Mouse (Mus musculus): Measurements from ENCODE around the gene Otud7a. TPM values are rescaled to one million over a fixed set of nuclear protein-coding genes. Genes with fewer than 3 reads are reported as not detected.

Gene Otud7a
- polyA plus RNA-seq, 1 experiment from 2014 or later, result 1.3 TPM

DNA sequence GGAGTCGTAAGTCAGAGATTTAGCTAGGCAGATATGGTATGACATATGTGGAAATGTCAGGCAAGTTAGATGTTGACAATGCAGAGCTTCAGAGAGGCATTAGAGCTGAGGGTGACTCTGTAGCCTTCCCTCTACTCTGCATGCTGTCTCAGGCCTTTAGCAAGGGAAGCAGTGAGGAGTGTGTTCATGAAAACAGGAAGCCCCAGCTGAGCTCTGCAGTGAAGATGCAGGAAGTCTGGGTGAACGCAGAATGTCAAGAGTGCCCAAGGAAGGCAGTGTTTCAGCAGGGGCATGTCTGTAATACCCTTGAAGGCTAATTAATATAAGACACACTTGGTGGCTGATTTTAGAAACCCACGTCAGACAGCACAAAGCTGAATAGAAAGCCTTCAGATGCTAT is 77.9 kb downstream of the Otud7a start:
- Histone ChIP-seq H3K27ac (ENCODE audit: low read depth, low read length) (no peak overlapping the region), H3K4me2 (replicated peaks; ENCODE audit: low read depth, low read length) (no peak overlapping the region), H3K36me3 (ENCODE audit: control insufficient read depth, insufficient read depth, low read length) (no peaks in the 10 kb centered on the region), H3K4me3 (ENCODE audit: low read depth, low read length) (no peak overlapping the region), H3K4me1 (replicated peaks; ENCODE audit: control insufficient read depth, insufficient read depth, low read length) (no peaks in the 10 kb centered on the region), H3K9me3 (ENCODE audit: control insufficient read depth, low read length) (no peaks in the 10 kb centered on the region), H3K9ac (ENCODE audit: low read depth, low read length) (no peak overlapping the region), H3K27me3 (ENCODE audit: control insufficient read depth, insufficient read depth, low read length) (no peaks in the 10 kb centered on the region)
- ATAC-seq (ENCODE audit: low FRiP score) (no peak), DNase-seq (ENCODE audit: low spot score) (no peak)
- WGBS, result 75% methylated on average over 3 of the region's 3 CpGs

DNA sequence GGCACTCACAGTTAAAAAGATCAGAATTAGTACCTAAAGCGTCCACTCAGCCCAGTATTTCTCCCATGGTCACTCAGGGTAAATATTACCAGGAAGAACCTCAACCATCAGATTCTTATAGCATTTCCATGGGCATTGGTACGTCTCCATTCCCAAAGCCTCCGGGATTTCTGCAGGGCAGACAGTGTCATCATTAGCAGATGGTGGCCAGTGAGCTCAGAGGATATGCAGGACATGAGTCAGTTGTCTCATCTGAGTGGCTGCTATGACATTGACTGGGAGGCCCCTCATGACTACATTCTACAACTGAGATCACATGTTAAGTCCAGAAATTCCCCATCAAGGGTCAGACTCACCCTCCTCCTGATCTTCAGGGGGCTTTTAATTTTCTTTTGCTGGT is 78.5 kb downstream of the Otud7a start:
- Histone ChIP-seq H3K27me3 (ENCODE audit: control insufficient read depth, insufficient read depth, low read length) (no peaks in the 10 kb centered on the region), H3K4me1 (replicated peaks; ENCODE audit: control insufficient read depth, insufficient read depth, low read length) (no peaks in the 10 kb centered on the region), H3K4me3 (ENCODE audit: low read depth, low read length) (no peak overlapping the region), H3K36me3 (ENCODE audit: control insufficient read depth, insufficient read depth, low read length) (no peaks in the 10 kb centered on the region), H3K9me3 (ENCODE audit: control insufficient read depth, low read length) (no peaks in the 10 kb centered on the region), H3K4me2 (replicated peaks; ENCODE audit: low read depth, low read length) (no peak overlapping the region), H3K9ac (ENCODE audit: low read depth, low read length) (no peak overlapping the region), H3K27ac (ENCODE audit: low read depth, low read length) (no peak overlapping the region)
- WGBS, result 84% methylated on average over 3 of the region's 3 CpGs
- DNase-seq (ENCODE audit: low spot score) (no peak), ATAC-seq (ENCODE audit: low FRiP score) (no peak)

DNA sequence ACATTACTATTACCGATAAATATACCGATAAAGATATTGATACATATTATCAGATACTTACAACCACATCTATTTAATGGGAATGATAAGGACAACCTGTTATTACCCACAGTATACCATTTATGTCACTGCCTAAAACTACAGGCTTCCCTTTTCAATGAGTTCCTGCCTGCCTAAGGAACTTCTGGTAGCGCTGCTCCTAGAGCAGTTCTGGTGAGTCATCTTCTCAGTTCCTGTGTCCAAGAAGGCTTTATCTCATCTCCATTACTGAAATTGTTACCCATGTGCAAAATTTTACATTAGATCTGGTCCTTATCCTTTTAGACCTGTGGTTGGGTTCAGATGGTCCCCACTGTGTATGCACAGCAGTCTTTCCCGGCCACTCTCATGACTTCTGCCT is 95.7 kb downstream of the Otud7a start:
- H3K4me1 ChIP-seq (replicated peaks; ENCODE audit: control insufficient read depth, insufficient read depth, low read length), result no peaks in the 10 kb centered on the region
- no peak for ATAC-seq (ENCODE audit: low FRiP score)
- no peak overlapping the region for H3K4me2 ChIP-seq (replicated peaks; ENCODE audit: low read depth, low read length)
- DNase-seq (ENCODE audit: low spot score), result no peak
- no peaks in the 10 kb centered on the region for H3K36me3 ChIP-seq (ENCODE audit: control insufficient read depth, insufficient read depth, low read length)
- no peaks in the 10 kb centered on the region for H3K27me3 ChIP-seq (ENCODE audit: control insufficient read depth, insufficient read depth, low read length)
- H3K9ac ChIP-seq (ENCODE audit: low read depth, low read length), result no peak overlapping the region
- H3K27ac ChIP-seq (ENCODE audit: low read depth, low read length), result no peak overlapping the region
- no peak overlapping the region for H3K4me3 ChIP-seq (ENCODE audit: low read depth, low read length)
- H3K9me3 ChIP-seq (ENCODE audit: control insufficient read depth, low read length), result no peaks in the 10 kb centered on the region
- WGBS, result 92% methylated on average over 4 of the region's 4 CpGs

DNA sequence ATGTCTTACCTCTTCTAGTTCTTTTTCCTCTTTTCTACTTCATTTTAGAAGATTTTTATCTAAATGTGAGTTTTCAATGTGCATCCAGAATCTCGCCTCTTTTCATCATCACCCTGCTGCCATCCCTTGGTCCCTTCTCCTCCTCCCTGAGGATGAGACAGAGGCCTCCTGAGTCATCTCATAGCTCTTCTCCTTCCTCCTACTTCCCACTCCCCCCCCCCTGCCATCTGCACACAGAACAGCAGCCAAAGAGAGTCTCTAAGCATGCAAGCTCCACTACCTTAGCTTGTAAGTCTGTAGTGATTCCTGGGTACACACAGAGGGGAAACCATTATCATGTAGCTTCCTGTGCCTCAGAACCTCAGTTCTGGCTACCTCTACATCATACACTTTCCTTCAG is 109.9 kb downstream of the Otud7a start:
- Histone ChIP-seq H3K9ac (ENCODE audit: low read depth, low read length) (no peak overlapping the region), H3K36me3 (ENCODE audit: control insufficient read depth, insufficient read depth, low read length) (no peaks in the 10 kb centered on the region), H3K27me3 (ENCODE audit: control insufficient read depth, insufficient read depth, low read length) (no peaks in the 10 kb centered on the region), H3K4me1 (replicated peaks; ENCODE audit: control insufficient read depth, insufficient read depth, low read length) (no peaks in the 10 kb centered on the region), H3K9me3 (ENCODE audit: control insufficient read depth, low read length) (no peaks in the 10 kb centered on the region), H3K4me3 (ENCODE audit: low read depth, low read length) (no peak overlapping the region), H3K4me2 (replicated peaks; ENCODE audit: low read depth, low read length) (no peak overlapping the region), H3K27ac (ENCODE audit: low read depth, low read length) (no peak overlapping the region)
- DNase-seq (ENCODE audit: low spot score) (no peak), ATAC-seq (ENCODE audit: low FRiP score) (no peak)
- WGBS, result 92% methylated on average over 1 of the region's 1 CpGs

DNA sequence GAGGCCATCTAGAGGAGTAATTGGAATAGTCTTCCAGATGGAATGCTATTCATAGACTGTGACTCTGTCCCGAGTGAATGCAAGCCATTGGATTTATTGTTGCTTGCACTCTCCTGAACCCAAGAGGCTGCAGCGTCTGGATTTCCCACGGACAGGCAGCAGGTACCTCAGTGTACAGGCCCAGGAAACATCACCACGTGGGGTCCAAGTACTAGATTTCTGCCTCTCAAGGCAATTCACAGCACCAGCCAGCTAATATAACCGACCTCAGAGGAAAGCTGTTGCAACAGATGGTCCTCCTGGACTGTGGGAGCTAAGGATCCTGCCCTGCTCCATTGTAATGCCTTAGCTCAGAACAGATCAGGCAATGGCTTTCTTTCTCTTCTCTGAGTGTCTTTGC is 111.8 kb downstream of the Otud7a start:
- H3K4me1 ChIP-seq (replicated peaks; ENCODE audit: control insufficient read depth, insufficient read depth, low read length), result no peaks in the 10 kb centered on the region
- H3K9ac ChIP-seq (ENCODE audit: low read depth, low read length), result no peak overlapping the region
- H3K4me2 ChIP-seq (replicated peaks; ENCODE audit: low read depth, low read length), result no peak overlapping the region
- H3K9me3 ChIP-seq (ENCODE audit: control insufficient read depth, low read length), result no peaks in the 10 kb centered on the region
- ATAC-seq (ENCODE audit: low FRiP score), result no peak
- no peak overlapping the region for H3K27ac ChIP-seq (ENCODE audit: low read depth, low read length)
- no peaks in the 10 kb centered on the region for H3K36me3 ChIP-seq (ENCODE audit: control insufficient read depth, insufficient read depth, low read length)
- H3K27me3 ChIP-seq (ENCODE audit: control insufficient read depth, insufficient read depth, low read length), result no peaks in the 10 kb centered on the region
- H3K4me3 ChIP-seq (ENCODE audit: low read depth, low read length), result no peak overlapping the region
- DNase-seq (ENCODE audit: low spot score), result no peak
- WGBS, result 71% methylated on average over 5 of the region's 5 CpGs

DNA sequence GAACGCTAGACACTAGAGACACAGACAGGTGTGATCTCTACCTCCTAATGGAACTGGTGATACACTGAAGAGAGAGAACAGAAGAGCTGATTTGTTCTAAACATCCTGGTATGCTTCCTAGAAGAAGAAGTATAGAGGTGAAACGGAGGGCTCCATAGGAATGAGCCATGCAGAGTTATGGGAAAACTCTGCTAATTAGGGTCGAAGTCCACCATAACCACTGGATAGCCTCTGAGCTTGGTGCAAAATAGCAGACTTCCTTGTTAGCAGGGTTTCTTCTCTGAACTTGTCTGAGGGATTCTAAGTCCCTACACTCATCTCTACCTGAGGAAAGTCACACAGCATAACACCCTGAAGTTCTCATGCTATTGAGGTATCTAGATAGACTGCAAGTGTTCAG is 114.4 kb downstream of the Otud7a start:
- Histone ChIP-seq H3K27me3 (ENCODE audit: control insufficient read depth, insufficient read depth, low read length) (no peaks in the 10 kb centered on the region), H3K4me2 (replicated peaks; ENCODE audit: low read depth, low read length) (no peak overlapping the region), H3K4me1 (replicated peaks; ENCODE audit: control insufficient read depth, insufficient read depth, low read length) (no peaks in the 10 kb centered on the region), H3K4me3 (ENCODE audit: low read depth, low read length) (no peak overlapping the region), H3K36me3 (ENCODE audit: control insufficient read depth, insufficient read depth, low read length) (no peaks in the 10 kb centered on the region), H3K9ac (ENCODE audit: low read depth, low read length) (no peak overlapping the region), H3K27ac (ENCODE audit: low read depth, low read length) (no peak overlapping the region), H3K9me3 (ENCODE audit: control insufficient read depth, low read length) (no peaks in the 10 kb centered on the region)
- WGBS, result 94% methylated on average over 3 of the region's 3 CpGs
- no peak for ATAC-seq (ENCODE audit: low FRiP score)
- DNase-seq (ENCODE audit: low spot score), result no peak

DNA sequence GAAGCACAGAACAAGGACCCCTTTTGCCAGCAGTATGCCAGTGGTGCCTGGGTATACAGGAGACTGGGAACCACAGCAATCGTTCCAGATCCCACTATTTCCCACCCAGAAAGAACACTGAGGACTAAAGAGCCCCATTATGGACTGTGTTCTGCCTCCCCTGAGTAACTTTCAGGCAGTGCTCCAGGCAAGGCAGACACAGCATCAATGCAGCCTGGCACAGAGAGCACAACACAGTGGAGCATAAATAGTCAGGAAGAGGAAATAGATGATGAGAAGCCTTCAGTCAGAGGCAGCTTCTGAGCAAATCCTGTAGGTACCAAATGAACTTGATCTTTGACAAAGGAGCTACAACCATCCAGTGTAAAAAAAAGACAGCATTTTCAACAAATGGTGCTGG is 115.1 kb downstream of the Otud7a start:
- Histone ChIP-seq H3K4me1 (replicated peaks; ENCODE audit: control insufficient read depth, insufficient read depth, low read length) (no peaks in the 10 kb centered on the region), H3K36me3 (ENCODE audit: control insufficient read depth, insufficient read depth, low read length) (no peaks in the 10 kb centered on the region), H3K9me3 (ENCODE audit: control insufficient read depth, low read length) (no peaks in the 10 kb centered on the region), H3K27ac (ENCODE audit: low read depth, low read length) (no peak overlapping the region), H3K9ac (ENCODE audit: low read depth, low read length) (no peak overlapping the region), H3K4me3 (ENCODE audit: low read depth, low read length) (no peak overlapping the region), H3K27me3 (ENCODE audit: control insufficient read depth, insufficient read depth, low read length) (no peaks in the 10 kb centered on the region), H3K4me2 (replicated peaks; ENCODE audit: low read depth, low read length) (no peak overlapping the region)
- ATAC-seq (ENCODE audit: low FRiP score), result no peak
- DNase-seq (ENCODE audit: low spot score), result no peak
- 87% methylated on average over 1 of the region's 1 CpGs for WGBS

DNA sequence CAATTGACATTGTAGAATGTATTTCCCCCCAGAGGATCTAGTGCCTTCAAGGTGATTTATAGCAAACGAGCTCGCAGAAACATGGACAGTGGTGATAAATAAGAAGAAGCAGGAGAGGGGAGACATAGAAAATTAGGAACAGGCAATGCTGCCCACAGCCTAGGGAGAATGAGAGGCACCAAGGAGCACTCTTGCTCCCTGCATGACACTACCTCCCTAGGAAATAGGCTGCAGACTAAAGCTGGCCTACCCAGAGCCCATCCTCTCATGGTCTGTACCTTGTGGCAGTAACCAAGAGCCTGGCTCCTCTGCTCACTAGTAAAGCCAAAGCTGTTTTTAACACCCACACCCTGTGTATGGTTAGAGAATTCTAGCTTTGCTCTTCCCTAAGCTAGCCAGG is 138.8 kb downstream of the Otud7a start:
- Histone ChIP-seq H3K4me3 (ENCODE audit: low read depth, low read length) (no peak overlapping the region), H3K4me2 (replicated peaks; ENCODE audit: low read depth, low read length) (no peak overlapping the region), H3K4me1 (replicated peaks; ENCODE audit: control insufficient read depth, insufficient read depth, low read length) (no peaks in the 10 kb centered on the region), H3K27me3 (ENCODE audit: control insufficient read depth, insufficient read depth, low read length) (no peaks in the 10 kb centered on the region), H3K36me3 (ENCODE audit: control insufficient read depth, insufficient read depth, low read length) (no peaks in the 10 kb centered on the region), H3K27ac (ENCODE audit: low read depth, low read length) (no peak overlapping the region), H3K9ac (ENCODE audit: low read depth, low read length) (no peak overlapping the region), H3K9me3 (ENCODE audit: control insufficient read depth, low read length) (no peaks in the 10 kb centered on the region)
- WGBS, result 94% methylated on average over 2 of the region's 2 CpGs
- ATAC-seq (ENCODE audit: low FRiP score) (no peak), DNase-seq (ENCODE audit: low spot score) (no peak)

DNA sequence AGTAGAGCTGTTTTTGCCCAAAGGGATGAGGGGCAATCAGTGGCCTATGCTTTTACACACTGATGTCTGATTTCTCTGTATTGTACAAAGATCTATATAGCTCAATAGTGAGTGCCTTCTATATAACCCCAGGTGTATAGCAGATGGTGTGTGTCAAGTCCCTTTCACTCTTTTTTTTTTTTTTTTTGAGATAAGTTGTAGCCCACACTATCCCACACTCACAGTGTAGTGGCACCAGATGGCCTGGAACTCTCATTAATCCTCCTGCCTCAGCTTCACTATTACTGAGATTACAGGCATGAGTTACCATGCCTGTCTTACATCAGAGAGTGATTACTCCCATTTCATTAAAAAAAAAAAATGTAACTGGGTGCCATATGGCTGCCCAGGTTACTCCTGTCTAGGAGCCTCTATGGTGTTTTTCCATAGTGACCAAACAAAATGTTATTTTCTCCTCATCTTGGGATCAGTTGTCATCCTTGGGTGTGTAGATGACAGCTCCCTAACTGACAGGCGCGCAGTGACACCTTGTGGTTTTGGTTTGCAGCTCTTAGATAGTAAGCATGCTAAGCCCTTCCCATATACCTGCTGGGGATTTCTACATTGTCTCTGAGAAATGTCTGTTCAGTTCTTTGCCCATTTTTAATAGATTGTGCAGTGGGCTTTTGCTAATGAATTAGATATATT is 141.8 kb downstream of the Otud7a start:
- ATAC-seq (ENCODE audit: low FRiP score) (peak; percentile 63), DNase-seq (ENCODE audit: low spot score) (no peak)
- WGBS, result 61% methylated on average over 2 of the region's 2 CpGs
- Histone ChIP-seq H3K9me3 (ENCODE audit: control insufficient read depth, low read length) (no peaks in the 10 kb centered on the region), H3K9ac (ENCODE audit: low read depth, low read length) (no peak overlapping the region), H3K27me3 (ENCODE audit: control insufficient read depth, insufficient read depth, low read length) (no peaks in the 10 kb centered on the region), H3K4me2 (replicated peaks; ENCODE audit: low read depth, low read length) (no peak overlapping the region), H3K36me3 (ENCODE audit: control insufficient read depth, insufficient read depth, low read length) (no peaks in the 10 kb centered on the region), H3K27ac (ENCODE audit: low read depth, low read length) (no peak overlapping the region), H3K4me1 (replicated peaks; ENCODE audit: control insufficient read depth, insufficient read depth, low read length) (no peaks in the 10 kb centered on the region), H3K4me3 (ENCODE audit: low read depth, low read length) (no peak overlapping the region)

Measured in hindbrain, embryonic 11.5 days (tissue).